Mouse (Mus musculus) urinary bladder, postnatal 0 days (tissue): ENCODE results near the gene Slirp. TPM values are rescaled to one million over a fixed set of nuclear protein-coding genes. Genes with fewer than 3 reads are reported as not detected.
A peak's percentile ranks its signal among the peaks of the same experiment; 100 is the strongest.

Experiments used
- microRNA-seq: library from miRNA; unstranded; fragments of <30 nt; microRNA quantifications from one replicate; pipeline ENCODE4, GENCODE M21; 2016
- polyA plus RNA-seq: library from polyadenylated mRNA; unstranded; fragments of >200 nt; fragmentation: Nextera tagmentation; extraction: Ambion mirVana; gene quantifications from 2 replicates; pipeline ENCODE4 v1.2.1, GENCODE M21; 2015

The Slirp gene
- 253 and 269 TPM in 2 replicates for polyA plus RNA-seq

DNA sequence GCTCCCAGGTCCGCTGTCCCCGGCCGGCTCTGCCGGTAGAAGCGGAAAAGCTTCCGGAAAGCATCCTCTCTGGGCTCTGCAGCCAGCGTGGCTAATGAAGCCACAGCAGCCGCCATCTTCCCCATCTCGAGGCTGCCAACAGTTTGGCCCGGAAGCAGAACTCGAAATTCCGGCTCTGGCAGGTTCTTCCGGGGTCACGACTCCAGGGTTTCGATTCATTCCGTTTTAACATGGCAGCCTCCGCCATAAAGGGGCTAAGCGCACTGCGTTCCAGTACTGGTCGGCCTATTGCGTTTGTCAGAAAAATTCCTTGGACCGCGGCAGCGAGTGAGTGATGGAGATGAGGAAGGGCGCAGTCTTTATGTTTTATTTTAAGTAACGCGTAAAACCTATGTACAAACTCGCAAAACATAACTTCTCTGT, at the start of gene Slirp, which contains the start of gene Alkbh1:
TSS of gene Slirp (plus strand) at position 197 of the 423 bp plus-strand sequence.
TSS of gene Alkbh1 (minus strand) at position 318 of the 423 bp plus-strand sequence.

DNA sequence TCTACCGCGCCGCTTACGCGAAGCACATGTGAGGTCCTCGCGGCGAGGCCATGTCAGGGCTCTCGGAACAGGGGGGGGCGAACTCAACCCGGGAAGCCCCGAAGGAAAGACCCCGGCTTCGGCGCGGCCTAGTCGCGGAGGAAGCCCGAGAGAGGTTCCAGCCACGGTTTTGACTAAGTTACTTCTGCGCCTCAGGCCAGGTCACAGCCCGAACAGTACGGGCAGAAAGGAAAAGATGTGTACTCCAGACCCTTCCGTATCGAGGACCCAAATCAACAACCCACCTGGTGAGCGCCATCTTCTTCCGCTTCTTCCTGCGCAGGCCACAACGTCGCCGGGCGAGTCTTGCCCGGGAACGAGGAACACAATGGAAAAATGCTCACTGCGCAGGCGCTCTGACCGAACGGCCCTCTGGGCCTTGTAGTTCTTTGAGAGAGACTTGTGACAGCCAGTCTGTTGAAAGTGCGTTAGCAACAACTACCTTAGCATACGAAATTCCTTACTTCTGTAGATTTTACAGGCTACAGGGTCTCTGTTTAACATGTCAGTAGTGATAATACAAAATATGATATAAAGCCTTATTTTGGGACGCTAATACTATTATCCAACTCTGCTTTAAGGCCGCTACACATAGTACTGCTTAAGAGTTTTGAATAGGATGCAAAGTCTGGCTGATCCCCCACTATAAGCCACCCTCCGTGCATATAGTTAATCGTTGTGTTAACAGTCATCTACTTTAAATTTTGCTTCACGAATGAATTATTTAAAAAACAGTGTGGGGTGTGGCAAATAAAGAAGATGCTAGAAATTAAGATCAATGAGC, 28.5 kb downstream of the Slirp start, which contains the start of gene Snw1:
TSS of gene Snw1 (minus strand) at position 311 of the 823 bp plus-strand sequence.

DNA sequence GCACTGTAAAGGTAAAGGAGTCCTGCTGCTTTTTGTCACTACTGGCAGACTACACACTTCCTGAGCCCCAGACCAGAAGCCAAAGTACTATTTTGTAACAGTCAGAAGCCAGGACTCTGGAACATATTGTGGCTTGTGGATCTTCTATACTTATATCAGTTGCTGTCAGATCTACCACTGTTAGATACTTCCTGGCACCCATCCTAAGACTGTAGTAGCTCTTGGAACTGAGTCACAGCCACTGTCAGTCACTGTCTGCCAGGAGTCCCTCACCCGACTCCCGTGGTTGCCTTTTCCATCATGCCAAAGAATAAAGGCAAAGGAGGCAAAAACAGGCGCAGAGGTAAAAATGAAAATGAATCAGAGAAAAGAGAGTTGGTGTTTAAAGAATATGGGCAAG, 50.7 kb downstream of the Slirp start, which contains the start of gene Gm5788:
TSS of gene Gm5788 (plus strand) at position 301 of the 400 bp plus-strand sequence.

Small RNAs within 50 kb of the gene (microRNA-seq; reads per million reads assigned to microRNA genes)
- 96.1 reads per million, percentile 46 among the genes with 10 or more reads in this experiment for gene Mir3068

Other genes with a start within 250 kb of the Slirp start
- 0.59 and 1.0 TPM in 2 replicates for gene Samd15, start 244.2 kb upstream of the Slirp start, polyA plus RNA-seq
- gene Tmed8, start 243.4 kb upstream of the Slirp start, polyA plus RNA-seq, result 1.4 TPM in 2 replicates
- not detected in 2 replicates for gene Noxred1, start 205.2 kb upstream of the Slirp start, polyA plus RNA-seq
- 18.4 and 19.1 TPM in 2 replicates for gene Vipas39, start 177.6 kb upstream of the Slirp start, polyA plus RNA-seq
- gene Ahsa1, start 177.4 kb upstream of the Slirp start, polyA plus RNA-seq, result 123 and 128 TPM in 2 replicates
- 0.13 and 0.31 TPM in 2 replicates for gene Ism2, start 144.2 kb upstream of the Slirp start, polyA plus RNA-seq
- gene Sptlc2, start 55.5 kb upstream of the Slirp start, polyA plus RNA-seq, result 97.7 and 114 TPM in 2 replicates
- 22.4 and 24.9 TPM in 2 replicates for gene Alkbh1, start 121 bp downstream of the Slirp start, polyA plus RNA-seq
- 67.3 and 69.9 TPM in 2 replicates for gene Snw1, start 28.4 kb downstream of the Slirp start, polyA plus RNA-seq
- not detected in 2 replicates for gene Gm5788, start 50.8 kb downstream of the Slirp start, polyA plus RNA-seq
- gene Gm8300, start 70.4 kb downstream of the Slirp start, polyA plus RNA-seq, result not detected in 2 replicates
- not detected in 2 replicates for gene Oog1, start 158.8 kb downstream of the Slirp start, polyA plus RNA-seq
- gene Gm4027, start 175.0 kb downstream of the Slirp start, polyA plus RNA-seq, result not detected in 2 replicates
- gene Gm16381, start 200.7 kb downstream of the Slirp start, polyA plus RNA-seq, result not detected in 2 replicates